Mouse (Mus musculus): ENCODE data around the gene Ercc2.
A peak's percentile ranks its signal among the peaks of the same experiment; 100 is the strongest.

Ercc2 gene

GRCm38 (mm10) chr7:19359892-19360641, 21.7 kb upstream of the Ercc2 start:
- DNase-seq (ENCODE audit: low spot score): peak; percentile 85

GRCm38 (mm10) chr7:19360944-19361343, 20.9 kb upstream of the Ercc2 start:
- DNase-seq (ENCODE audit: low spot score): peak; percentile 92

- DNase-seq (ENCODE audit: low spot score): peak; percentile 82
These were observed 20.1 kb upstream of the Ercc2 start for GRCm38 (mm10) chr7:19361720-19362119.

GRCm38 (mm10) chr7:19362276-19362675, 19.5 kb upstream of the Ercc2 start:
- DNase-seq (ENCODE audit: low spot score): no peak

GRCm38 (mm10) chr7:19363881-19364280, 17.9 kb upstream of the Ercc2 start:
- peak; percentile 54 for DNase-seq (ENCODE audit: low spot score)

- DNase-seq (ENCODE audit: low spot score): no peak
These were observed 16.4 kb upstream of the Ercc2 start for GRCm38 (mm10) chr7:19365376-19365775.

GRCm38 (mm10) chr7:19368380-19368779, 13.4 kb upstream of the Ercc2 start:
- no peak for DNase-seq (ENCODE audit: low spot score)

GRCm38 (mm10) chr7:19369823-19370425, 11.9 kb upstream of the Ercc2 start:
- no peak for DNase-seq (ENCODE audit: low spot score)

GRCm38 (mm10) chr7:19373367-19373766, 8.4 kb upstream of the Ercc2 start:
- DNase-seq (ENCODE audit: low spot score): no peak

- DNase-seq (ENCODE audit: low spot score): no peak
These were observed 6.4 kb upstream of the Ercc2 start for GRCm38 (mm10) chr7:19375368-19375767.

GRCm38 (mm10) chr7:19376019-19376418, 5.8 kb upstream of the Ercc2 start:
- DNase-seq (ENCODE audit: low spot score): no peak

- no peak for DNase-seq (ENCODE audit: low spot score)
These were observed 3.8 kb upstream of the Ercc2 start for GRCm38 (mm10) chr7:19378049-19378448.

GRCm38 (mm10) chr7:19382166-19382541, 344 bp downstream of the Ercc2 start:
- no peak for DNase-seq (ENCODE audit: low spot score)

GRCm38 (mm10) chr7:19383708-19384107, 1.9 kb downstream of the Ercc2 start:
- DNase-seq (ENCODE audit: low spot score): no peak

- no peak for DNase-seq (ENCODE audit: low spot score)
These were observed 7.0 kb downstream of the Ercc2 start for GRCm38 (mm10) chr7:19388699-19389413.

- no peak for DNase-seq (ENCODE audit: low spot score)
These were observed 12.7 kb downstream of the Ercc2 start for GRCm38 (mm10) chr7:19394484-19394883.

GRCm38 (mm10) chr7:19399496-19400280, 17.9 kb downstream of the Ercc2 start:
- DNase-seq (ENCODE audit: low spot score): no peak

GRCm38 (mm10) chr7:19400946-19401345, 19.1 kb downstream of the Ercc2 start:
- DNase-seq (ENCODE audit: low spot score): no peak

- DNase-seq (ENCODE audit: low spot score): no peak
These were observed 20.8 kb downstream of the Ercc2 start for GRCm38 (mm10) chr7:19402535-19403112.

GRCm38 (mm10) chr7:19403731-19404296, 22.0 kb downstream of the Ercc2 start, which contains the start of gene Klc3:
Klc3 (minus strand) TSS chr7:19404104.
- DNase-seq (ENCODE audit: low spot score): no peak

- DNase-seq (ENCODE audit: low spot score): no peak
These were observed 22.7 kb downstream of the Ercc2 start, which contains the start of gene Ckm for GRCm38 (mm10) chr7:19404476-19404875. Ckm (plus strand) TSS chr7:19404776.
